Mouse (Mus musculus) forebrain, embryonic 12.5 days (tissue): ENCODE data around the gene Cfap58. TPM values are rescaled to one million over a fixed set of nuclear protein-coding genes. Genes with fewer than 3 reads are reported as not detected.

Experiments used
- ATAC-seq: fragments of 200-750 bp; cut with Nextera tagmentation; 2 replicates; pipeline ENCODE4 v1.8.0; 2017; ENCODE audit warnings: moderate TSS enrichment; ENCODE audit not compliant: low FRiP score
- H3K27ac ChIP-seq: fragments of 300-500 bp; sonication (generic); 2 replicates; pipeline ENCODE4 v1.5.1; 2016; ENCODE audit warnings: mild to moderate bottlenecking
- H3K27me3 ChIP-seq: fragments of 300-500 bp; sonication (generic); 2 replicates; pipeline ENCODE4 v1.6.1; 2016; ENCODE audit warnings: mild to moderate bottlenecking
- H3K36me3 ChIP-seq: fragments of 300-500 bp; sonication (generic); replicated peaks from 2 replicates; pipeline ENCODE4 v1.6.1; 2016; ENCODE audit warnings: mild to moderate bottlenecking
- H3K4me1 ChIP-seq: fragments of 300-500 bp; sonication (generic); 2 replicates; pipeline ENCODE4 v1.6.1; 2016
- H3K4me2 ChIP-seq: fragments of 300-500 bp; sonication (generic); 2 replicates; pipeline ENCODE4 v1.6.1; 2016; ENCODE audit warnings: mild to moderate bottlenecking, moderate library complexity
- H3K4me3 ChIP-seq: fragments of 300-500 bp; sonication (generic); replicated peaks from 2 replicates; pipeline ENCODE4 v1.5.1; 2016; ENCODE audit warnings: mild to moderate bottlenecking
- H3K9ac ChIP-seq: fragments of 300-500 bp; sonication (generic); 2 replicates; pipeline ENCODE4 v1.6.1; 2016; ENCODE audit warnings: mild to moderate bottlenecking
- H3K9me3 ChIP-seq: fragments of 300-500 bp; sonication (generic); 2 replicates; pipeline ENCODE4 v1.6.1; 2016
- WGBS: fragments of 180-500 bp; shearing (Covaris S2); methylation state at CpG from one replicate; pipeline ENCODE4 v1.1.7; 2016; 5-methylcytosine and 5-hydroxymethylcytosine counted together
- polyA plus RNA-seq: library from polyadenylated mRNA; unstranded; fragments of >200 nt; fragmentation: Nextera tagmentation; extraction: Ambion mirVana; gene quantifications from 2 replicates; pipeline ENCODE4 v1.2.1, GENCODE M21; 2016

Cfap58 gene
- polyA plus RNA-seq, 1 experiment from 2014 or later = 0.10 TPM

DNA sequence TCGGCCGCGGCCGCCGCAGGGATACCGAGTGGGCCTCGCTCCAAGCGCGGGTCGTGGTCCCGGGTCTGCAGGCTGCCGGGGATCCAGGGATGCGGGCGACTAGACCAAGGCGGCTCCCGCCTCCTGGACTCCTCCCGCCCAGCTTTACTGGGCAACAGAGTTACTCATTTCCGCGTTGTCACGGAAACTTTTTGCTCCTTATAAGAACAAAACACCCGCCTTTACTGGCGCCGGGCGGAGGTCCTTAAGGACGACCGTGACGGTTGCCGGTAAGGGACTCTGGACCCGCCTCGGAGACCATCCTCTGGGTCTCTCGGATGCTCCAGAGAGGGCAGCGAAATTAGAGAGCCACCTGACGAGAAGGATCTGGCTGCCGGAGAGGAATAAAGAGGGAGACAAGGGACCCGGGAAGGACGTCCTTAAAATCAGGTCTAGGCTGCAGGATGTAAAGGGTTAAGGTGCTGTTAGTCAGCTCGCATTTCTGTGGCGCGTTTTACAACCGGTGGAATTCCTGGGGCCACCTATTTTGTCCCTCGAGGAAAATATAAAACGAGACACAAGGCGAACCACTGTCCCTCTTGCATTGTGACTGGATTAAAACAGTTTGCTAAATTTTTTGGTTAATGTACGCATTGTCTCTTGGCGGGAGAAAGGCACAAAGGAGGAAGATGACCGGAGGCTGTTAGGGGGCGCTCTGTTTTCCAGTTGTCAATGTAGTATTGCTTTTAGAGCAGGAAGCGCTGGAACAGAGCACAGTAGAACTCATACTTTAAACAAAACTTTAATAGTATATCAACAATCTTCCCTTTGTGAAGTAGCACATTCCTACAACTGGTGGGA lies 18.1 kb upstream of the Cfap58 start, which contains the start of the genes Cfap43 and Itprip:
Gene Cfap43, minus strand, starts transcription at position 162 of the 840 bp plus-strand sequence.
Gene Itprip, minus strand, starts transcription at position 174 of the 840 bp plus-strand sequence.
- Histone ChIP-seq H3K4me2 (peak within 1 kb of the TSS; percentile 66), H3K9me3 (no peaks in the 10 kb centered on the region), H3K36me3 (no peaks in the 10 kb centered on the region), H3K27ac (peak within 1 kb of the TSS; percentile 89), H3K9ac (peak within 1 kb of the TSS; percentile 78), H3K4me1 (peaks cover 27% of the 10 kb centered on the region), H3K27me3 (no peaks in the 10 kb centered on the region), H3K4me3 (peak within 1 kb of the TSS; percentile 78)
- WGBS = under 1% methylated on average over 48 of the region's 48 CpGs
- peak; percentile 80 for ATAC-seq

DNA sequence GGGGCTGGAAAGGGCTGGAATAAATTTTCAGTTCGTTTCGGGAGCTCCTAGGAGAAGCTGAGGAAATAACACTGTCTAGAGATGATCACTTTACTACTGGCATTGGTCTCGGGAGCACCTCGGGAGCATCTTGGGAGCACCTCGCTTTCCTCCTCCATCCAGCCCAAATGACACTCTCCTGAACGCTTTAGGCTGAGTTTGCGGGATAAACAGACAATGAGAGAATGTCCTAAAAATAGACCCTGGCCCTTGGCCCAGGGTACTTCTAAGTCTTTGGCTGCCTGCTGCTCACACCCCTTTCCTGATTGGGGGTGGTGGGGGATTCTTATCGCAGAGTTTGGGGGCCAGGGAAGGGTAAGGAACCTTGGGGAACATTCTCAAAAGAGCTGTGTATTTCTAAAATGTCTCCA lies 17.5 kb upstream of the Cfap58 start:
- no peaks in the 10 kb centered on the region for H3K27me3 ChIP-seq
- H3K9ac ChIP-seq = peak overlapping the region; percentile 78
- peaks cover 27% of the 10 kb centered on the region for H3K4me1 ChIP-seq
- H3K4me3 ChIP-seq = peak overlapping the region; percentile 78
- ATAC-seq = no peak
- H3K4me2 ChIP-seq = peak overlapping the region; percentile 66
- no peaks in the 10 kb centered on the region for H3K36me3 ChIP-seq
- no peaks in the 10 kb centered on the region for H3K9me3 ChIP-seq
- peak overlapping the region; percentile 89 for H3K27ac ChIP-seq
- 7% methylated on average over 8 of the region's 8 CpGs for WGBS

DNA sequence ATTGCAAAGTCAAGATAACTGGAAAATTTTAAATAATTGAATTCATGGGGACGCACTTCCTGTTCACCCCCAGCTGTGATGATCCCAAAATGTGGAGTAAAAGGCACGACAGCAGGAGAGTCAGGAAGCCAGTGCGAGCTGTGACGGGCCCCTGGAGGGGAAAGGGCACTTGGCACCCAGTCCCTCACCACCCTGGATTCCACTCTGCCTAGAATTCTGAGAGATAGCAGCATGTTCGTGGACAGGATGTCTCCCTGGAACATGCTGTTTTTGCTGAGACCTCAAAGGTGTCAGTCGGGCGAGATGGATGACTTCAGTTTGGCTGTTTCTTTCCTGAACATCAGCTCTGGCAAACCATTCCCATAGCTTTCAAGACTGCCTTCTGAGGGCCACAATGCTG lies 11.7 kb upstream of the Cfap58 start:
- Histone ChIP-seq H3K9me3 (peaks cover 3% of the 10 kb centered on the region; the same call in 1 of the 2 replicates), H3K27me3 (no peaks in the 10 kb centered on the region), H3K27ac (no peak overlapping the region), H3K4me2 (no peak overlapping the region), H3K4me1 (no peaks in the 10 kb centered on the region), H3K36me3 (no peaks in the 10 kb centered on the region), H3K4me3 (no peak overlapping the region), H3K9ac (no peak overlapping the region)
- no peak for ATAC-seq
- 90% methylated on average over 7 of the region's 7 CpGs for WGBS

DNA sequence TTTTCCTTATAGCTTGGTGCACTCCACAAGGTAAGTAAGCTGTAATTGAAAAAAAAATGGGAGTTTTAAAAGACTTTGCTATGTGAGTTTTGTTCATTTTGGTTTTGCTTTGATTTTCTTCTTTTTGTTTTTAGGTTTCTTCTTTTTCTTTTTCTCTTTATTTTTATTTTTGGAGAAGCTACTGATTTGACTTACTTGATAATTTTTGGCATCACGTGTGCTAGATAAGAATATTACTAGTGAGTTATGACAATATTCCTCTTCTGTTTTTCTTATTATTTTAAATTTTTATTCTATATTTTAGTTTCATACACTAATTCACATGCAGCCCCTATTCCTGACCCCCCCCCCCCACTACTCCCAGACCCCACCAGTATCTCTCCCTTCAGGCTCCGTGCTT lies 10.4 kb upstream of the Cfap58 start:
- WGBS = 80% methylated on average over 2 of the region's 2 CpGs
- no peak overlapping the region for H3K27ac ChIP-seq
- no peak for ATAC-seq
- no peak overlapping the region for H3K9ac ChIP-seq
- no peak overlapping the region for H3K4me3 ChIP-seq
- no peaks in the 10 kb centered on the region for H3K36me3 ChIP-seq
- H3K4me2 ChIP-seq = no peak overlapping the region
- no peaks in the 10 kb centered on the region for H3K27me3 ChIP-seq
- H3K4me1 ChIP-seq = no peaks in the 10 kb centered on the region
- peaks cover 3% of the 10 kb centered on the region; the same call in 1 of the 2 replicates for H3K9me3 ChIP-seq

DNA sequence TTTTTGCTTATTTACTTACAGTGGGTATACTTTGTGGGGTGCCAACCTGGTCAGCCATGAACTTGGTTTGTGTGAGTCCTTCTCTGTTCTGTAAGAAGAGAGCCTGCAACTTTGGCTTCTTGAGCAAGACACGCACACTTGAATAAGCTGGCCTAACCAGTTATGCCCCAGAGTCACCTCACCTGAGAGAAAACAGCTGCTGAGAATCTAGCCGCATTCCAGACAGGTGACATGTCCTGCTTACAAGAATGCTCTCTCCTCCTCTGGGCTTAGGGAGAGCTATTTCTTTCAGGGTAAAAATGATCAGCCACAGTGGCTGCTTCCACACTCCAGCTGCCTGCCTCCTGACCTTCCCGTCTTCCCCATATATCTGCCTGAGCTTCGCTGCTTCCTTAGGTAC lies 8.4 kb upstream of the Cfap58 start:
- no peaks in the 10 kb centered on the region for H3K27me3 ChIP-seq
- no peaks in the 10 kb centered on the region for H3K36me3 ChIP-seq
- ATAC-seq = no peak
- H3K4me2 ChIP-seq = no peak overlapping the region
- peaks cover 3% of the 10 kb centered on the region; the same call in 1 of the 2 replicates for H3K9me3 ChIP-seq
- H3K4me1 ChIP-seq = no peaks in the 10 kb centered on the region
- no peak overlapping the region for H3K27ac ChIP-seq
- 91% methylated on average over 4 of the region's 4 CpGs for WGBS
- no peak overlapping the region for H3K4me3 ChIP-seq
- H3K9ac ChIP-seq = no peak overlapping the region

DNA sequence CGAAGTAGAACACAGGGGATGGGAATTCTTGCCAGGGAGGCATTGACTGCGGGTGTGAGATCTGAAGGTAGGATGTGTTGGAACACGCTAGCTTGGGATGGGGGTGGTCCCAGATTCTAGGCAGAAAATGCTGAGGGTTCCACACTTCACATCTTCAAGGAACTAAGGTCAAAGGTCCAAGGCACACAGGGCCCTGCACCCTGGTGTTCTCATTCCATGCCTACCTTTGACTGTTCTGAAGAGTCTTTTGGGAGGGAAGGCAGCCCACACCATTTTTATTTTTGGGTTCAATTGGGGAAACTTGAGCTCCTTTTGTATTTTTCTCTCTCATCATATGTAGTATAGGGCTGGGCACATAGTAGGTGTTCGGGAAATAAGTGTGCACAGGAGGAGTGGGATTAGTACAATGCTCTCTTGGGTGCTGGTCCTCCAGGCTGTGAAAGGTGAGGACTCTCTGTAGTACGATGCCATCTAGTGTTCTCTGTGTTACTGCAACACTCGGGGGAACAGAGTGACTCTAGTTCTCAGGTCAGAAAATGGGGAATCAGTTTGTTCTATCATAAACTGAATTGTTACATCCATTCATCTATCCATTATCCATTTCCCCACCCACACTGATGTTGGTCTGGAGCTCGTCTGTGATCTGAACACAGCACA lies 5.4 kb upstream of the Cfap58 start:
- no peak overlapping the region for H3K27ac ChIP-seq
- H3K9me3 ChIP-seq = no peaks in the 10 kb centered on the region
- H3K9ac ChIP-seq = no peak overlapping the region
- H3K4me3 ChIP-seq = no peak overlapping the region
- H3K4me2 ChIP-seq = no peak overlapping the region
- ATAC-seq = peak; percentile 70
- H3K4me1 ChIP-seq = 0 out of 2 replicates have a peak, but pooled peaks cover 3% of the 10 kb centered on the region
- H3K27me3 ChIP-seq = no peaks in the 10 kb centered on the region
- H3K36me3 ChIP-seq = no peaks in the 10 kb centered on the region
- WGBS = 44% methylated on average over 7 of the region's 7 CpGs

DNA sequence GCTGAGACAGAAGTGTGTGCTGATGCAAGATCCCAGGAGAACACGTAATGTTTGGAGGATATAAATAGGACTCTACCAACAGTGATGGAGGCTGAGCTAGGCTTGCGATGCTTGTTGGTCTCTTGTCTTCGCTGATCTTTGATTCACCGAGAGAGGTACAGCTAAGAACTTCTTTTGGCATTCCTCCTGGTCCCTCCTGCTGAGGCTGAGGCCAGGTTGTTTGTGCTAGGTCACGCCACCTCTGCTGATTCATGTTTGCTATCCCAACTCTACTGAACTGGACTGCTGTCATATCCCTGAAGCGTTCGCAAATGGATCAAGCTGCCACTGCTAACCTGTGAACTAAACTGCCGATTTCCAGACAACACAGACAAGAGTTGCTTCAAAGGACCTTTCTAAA lies 3.3 kb upstream of the Cfap58 start:
- 93% methylated on average over 8 of the region's 8 CpGs for WGBS
- no peak for ATAC-seq
- Histone ChIP-seq H3K9me3 (no peaks in the 10 kb centered on the region), H3K9ac (no peak overlapping the region), H3K27ac (no peak overlapping the region), H3K27me3 (peaks cover 3% of the 10 kb centered on the region; the same call in 1 of the 2 replicates), H3K36me3 (no peaks in the 10 kb centered on the region), H3K4me3 (no peak overlapping the region), H3K4me2 (no peak overlapping the region), H3K4me1 (peaks cover 17% of the 10 kb centered on the region; the same call in 1 of the 2 replicates)

DNA sequence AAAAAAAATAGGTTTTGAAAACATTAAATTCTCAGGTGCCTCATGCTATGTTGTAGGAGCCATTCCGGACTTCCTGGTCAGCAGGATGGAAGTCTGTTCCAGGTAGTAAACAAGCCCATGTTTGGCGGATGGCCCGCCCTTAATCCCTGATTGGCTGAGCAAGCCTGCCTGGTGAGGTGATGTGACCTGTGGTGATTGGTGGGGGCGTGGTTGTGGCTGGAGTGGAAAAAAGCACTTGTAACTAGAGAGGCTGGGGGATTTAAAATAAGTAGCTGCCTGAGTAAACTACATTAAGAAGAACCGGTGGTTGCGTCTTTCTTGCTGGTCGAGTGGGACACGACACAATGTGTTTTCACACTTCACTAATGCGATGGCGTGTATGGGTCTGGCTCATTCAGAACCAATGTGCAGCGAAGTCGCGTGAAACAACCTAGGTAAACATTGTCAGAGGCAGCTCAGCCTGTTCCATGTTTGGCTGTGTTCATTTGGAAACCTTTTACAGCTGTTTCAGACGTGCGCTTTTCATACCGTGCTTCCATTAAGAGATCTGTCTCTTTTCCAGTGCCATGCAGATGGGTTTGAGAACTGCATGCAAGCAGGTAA lies 2.7 kb upstream of the Cfap58 start:
- WGBS = 75% methylated on average over 16 of the region's 16 CpGs
- ATAC-seq = no peak

DNA sequence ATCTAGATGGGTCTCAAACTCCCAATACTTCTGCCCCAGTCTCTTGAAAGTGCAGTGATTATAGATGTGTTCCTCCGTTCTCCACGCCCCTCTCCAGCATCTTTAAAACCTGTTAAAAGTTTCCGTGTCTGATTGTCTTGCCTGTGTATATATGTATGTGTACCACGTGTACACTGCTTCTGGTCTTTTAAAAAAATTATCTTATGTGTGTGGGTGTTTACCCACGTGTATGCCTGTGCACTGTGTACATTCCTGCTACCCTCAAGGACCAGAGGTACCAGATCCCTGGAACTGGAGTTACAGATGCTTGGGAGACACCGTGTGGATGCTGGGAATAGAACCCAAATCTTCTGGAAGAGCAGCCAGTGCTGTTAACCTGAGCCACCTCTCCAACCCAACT lies 1.9 kb upstream of the Cfap58 start:
- Histone ChIP-seq H3K9ac (no peak overlapping the region), H3K4me2 (no peak overlapping the region), H3K27me3 (peaks cover 7% of the 10 kb centered on the region), H3K36me3 (no peaks in the 10 kb centered on the region), H3K9me3 (no peaks in the 10 kb centered on the region), H3K27ac (no peak overlapping the region), H3K4me1 (peaks cover 17% of the 10 kb centered on the region; the same call in 1 of the 2 replicates), H3K4me3 (no peak overlapping the region)
- ATAC-seq = no peak
- 83% methylated on average over 6 of the region's 6 CpGs for WGBS

More for the DNA sequence above, 2.7 kb upstream of the Cfap58 start:
- no peaks in the 10 kb centered on the region for H3K36me3 ChIP-seq
- no peak overlapping the region for H3K27ac ChIP-seq
- no peaks in the 10 kb centered on the region for H3K9me3 ChIP-seq
- peaks cover 17% of the 10 kb centered on the region; the same call in 1 of the 2 replicates for H3K4me1 ChIP-seq
- no peak overlapping the region for H3K9ac ChIP-seq
- H3K27me3 ChIP-seq = peaks cover 3% of the 10 kb centered on the region; the same call in 1 of the 2 replicates
- H3K4me3 ChIP-seq = no peak overlapping the region
- no peak overlapping the region for H3K4me2 ChIP-seq

DNA sequence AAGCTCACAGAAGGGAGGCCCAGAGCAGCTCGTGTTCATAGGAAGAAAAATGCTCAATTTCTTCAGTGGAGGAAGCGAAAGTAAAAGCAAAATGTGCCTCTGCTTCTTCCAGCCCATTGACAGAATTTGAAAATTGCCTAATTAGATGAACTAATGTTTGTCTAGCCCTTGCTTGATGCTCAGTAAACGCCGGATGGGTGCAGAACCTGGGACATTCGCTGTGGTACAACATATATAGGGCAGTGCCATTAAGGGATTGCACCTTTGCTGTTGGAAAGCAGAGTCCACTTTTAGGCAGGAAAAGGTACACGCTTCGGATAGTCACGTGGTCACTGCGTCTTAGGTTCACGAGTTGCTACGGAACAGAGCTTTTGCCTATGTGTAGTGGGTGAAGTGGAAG lies 985 bp upstream of the Cfap58 start:
- 91% methylated on average over 11 of the region's 11 CpGs for WGBS
- H3K4me2 ChIP-seq = no peak overlapping the region
- H3K9ac ChIP-seq = no peak overlapping the region
- no peaks in the 10 kb centered on the region for H3K36me3 ChIP-seq
- H3K9me3 ChIP-seq = no peaks in the 10 kb centered on the region
- no peak for ATAC-seq
- H3K27me3 ChIP-seq = peaks cover 7% of the 10 kb centered on the region
- peaks cover 17% of the 10 kb centered on the region; the same call in 1 of the 2 replicates for H3K4me1 ChIP-seq
- H3K4me3 ChIP-seq = no peak overlapping the region
- H3K27ac ChIP-seq = no peak overlapping the region

DNA sequence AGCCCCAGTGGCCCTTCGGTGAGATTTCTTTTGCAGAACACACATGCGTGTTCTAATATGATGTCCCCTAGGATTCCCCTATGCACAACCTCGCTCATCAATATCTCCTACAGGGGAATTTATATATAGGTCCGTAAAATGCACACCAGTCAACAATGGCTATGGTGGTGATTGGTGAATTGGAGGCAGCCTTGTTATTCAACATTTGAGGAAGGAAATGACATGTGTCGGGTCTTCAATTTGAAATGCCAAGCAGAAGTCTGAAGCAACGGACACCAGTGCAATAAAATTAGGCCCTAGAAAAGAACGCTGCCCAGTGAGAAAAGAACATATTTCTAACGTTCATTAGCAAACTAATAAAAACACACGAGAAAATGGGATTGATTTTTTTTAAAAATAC lies 537 bp upstream of the Cfap58 start:
- Histone ChIP-seq H3K27ac (no peak overlapping the region), H3K9me3 (no peaks in the 10 kb centered on the region), H3K27me3 (peaks cover 7% of the 10 kb centered on the region), H3K4me2 (peak overlapping the region; percentile 70), H3K9ac (no peak overlapping the region), H3K36me3 (no peaks in the 10 kb centered on the region), H3K4me3 (peak overlapping the region; percentile 37), H3K4me1 (peaks cover 17% of the 10 kb centered on the region; the same call in 1 of the 2 replicates)
- 70% methylated on average over 9 of the region's 9 CpGs for WGBS
- no peak for ATAC-seq

DNA sequence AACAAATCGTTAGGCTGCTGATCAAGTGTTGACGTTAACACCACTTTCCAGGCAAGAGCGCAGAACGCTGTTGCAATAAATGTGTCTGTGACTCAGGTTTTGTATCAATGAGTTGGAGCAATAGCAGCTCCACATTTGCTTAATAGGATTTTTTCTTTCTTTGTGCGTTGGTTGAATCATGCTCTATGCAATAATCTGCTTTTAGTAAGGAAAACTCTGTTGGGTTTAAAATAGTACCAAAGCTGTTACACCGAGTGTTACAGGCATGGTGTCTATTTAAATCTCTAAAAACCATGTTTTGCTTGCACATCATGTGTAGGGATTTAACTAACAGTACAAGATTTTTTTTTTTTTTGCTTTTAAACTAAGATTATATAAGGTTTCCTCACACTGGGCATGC lies 1.9 kb downstream of the Cfap58 start:
- Histone ChIP-seq H3K4me3 (no peak overlapping the region), H3K9ac (no peak overlapping the region), H3K4me1 (peaks cover 17% of the 10 kb centered on the region; the same call in 1 of the 2 replicates), H3K27ac (no peak overlapping the region), H3K4me2 (no peak overlapping the region), H3K9me3 (no peaks in the 10 kb centered on the region), H3K27me3 (peaks cover 7% of the 10 kb centered on the region), H3K36me3 (no peaks in the 10 kb centered on the region)
- no peak for ATAC-seq
- 57% methylated on average over 6 of the region's 6 CpGs for WGBS
